Mouse (Mus musculus): ENCODE data around the gene Dhx32. TPM values are rescaled to one million over a fixed set of nuclear protein-coding genes. Genes with fewer than 3 reads are reported as not detected.

Dhx32 gene
- 72.3 and 75.3 TPM in 2 replicates for polyA plus RNA-seq (2014; fragmentation: Nextera tagmentation; extraction: Ambion mirVana)

- ATAC-seq (replicated peaks; ENCODE audit: low FRiP score, low TSS enrichment, low read depth) (peak; percentile 79), DNase-seq (ENCODE audit: low spot score) (peak; percentile 80)
- Histone ChIP-seq H3K4me2 (ENCODE audit: low read length) (peak within 1 kb of the TSS; percentile 9), H3K9me3 (ENCODE audit: control insufficient read depth, low read length) (no peaks in the 10 kb centered on the region), H3K4me3 (ENCODE audit: low read depth, low read length) (no peak within 1 kb of the TSS), H3K27me3 (replicated peaks; ENCODE audit: control insufficient read depth, insufficient read depth, low read length) (no peaks in the 10 kb centered on the region), H3K36me3 (ENCODE audit: control insufficient read depth, insufficient read depth, low read length) (no peaks in the 10 kb centered on the region), H3K4me1 (replicated peaks; ENCODE audit: control insufficient read depth, insufficient read depth, low read length) (no peaks in the 10 kb centered on the region; the same call in 1 of the 2 replicates), H3K27ac (ENCODE audit: low read depth) (peak within 1 kb of the TSS; percentile 48; the same call in 1 of the 2 replicates), H3K9ac (ENCODE audit: low read length) (no peak within 1 kb of the TSS)
- WGBS, result 25% methylated on average over 18 of the region's 18 CpGs
These were observed at the start of gene Dhx32 for GRCm38 (mm10) chr7:133782717-133783435. Dhx32 (minus strand) TSS chr7:133782726.

DNA sequence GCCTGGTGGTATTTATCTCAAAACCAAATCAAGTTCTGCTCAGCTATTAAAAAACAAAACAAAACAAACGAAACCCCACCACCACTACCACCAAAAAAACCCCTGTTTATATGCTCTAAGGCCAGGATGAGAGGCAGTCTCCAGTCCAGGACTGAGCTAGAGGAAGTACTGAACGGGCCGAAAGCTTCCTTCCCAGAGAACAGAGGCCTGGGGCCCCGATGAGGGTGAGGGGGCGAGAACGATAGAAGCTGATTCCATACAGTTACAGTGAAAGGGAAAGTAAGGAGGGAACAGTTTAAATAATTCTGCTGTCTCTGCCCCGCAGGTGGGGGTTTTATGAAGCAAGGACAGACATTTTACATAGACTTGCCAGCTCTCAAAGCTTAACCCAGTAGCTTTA is 47.1 kb upstream of the Dhx32 start:
- ATAC-seq (replicated peaks; ENCODE audit: low FRiP score, low TSS enrichment, low read depth) (no peak), DNase-seq (ENCODE audit: low spot score) (peak; percentile 59)
- no peak overlapping the region for H3K9ac ChIP-seq (ENCODE audit: low read length)
- H3K27me3 ChIP-seq (replicated peaks; ENCODE audit: control insufficient read depth, insufficient read depth, low read length), result no peaks in the 10 kb centered on the region
- H3K36me3 ChIP-seq (ENCODE audit: control insufficient read depth, insufficient read depth, low read length), result no peaks in the 10 kb centered on the region
- 0 out of 2 replicates have a peak overlapping the region, but pooled peaks have one; percentile 1 for H3K27ac ChIP-seq (ENCODE audit: low read depth)
- 35% methylated on average over 7 of the region's 7 CpGs for WGBS
- H3K4me1 ChIP-seq (replicated peaks; ENCODE audit: control insufficient read depth, insufficient read depth, low read length), result no peaks in the 10 kb centered on the region
- H3K9me3 ChIP-seq (ENCODE audit: control insufficient read depth, low read length), result no peaks in the 10 kb centered on the region
- no peak overlapping the region for H3K4me2 ChIP-seq (ENCODE audit: low read length)
- H3K4me3 ChIP-seq (ENCODE audit: low read depth, low read length), result no peak overlapping the region

GRCm38 (mm10) chr7:133828514-133828913 is 46.0 kb upstream of the Dhx32 start:
- Histone ChIP-seq H3K4me3 (ENCODE audit: low read depth, low read length) (no peak overlapping the region), H3K9ac (ENCODE audit: low read length) (no peak overlapping the region), H3K27ac (ENCODE audit: low read depth) (no peak overlapping the region; the same call in 1 of the 2 replicates), H3K9me3 (ENCODE audit: control insufficient read depth, low read length) (peaks cover 3% of the 10 kb centered on the region; the same call in 1 of the 2 replicates), H3K4me2 (ENCODE audit: low read length) (no peak overlapping the region), H3K36me3 (ENCODE audit: control insufficient read depth, insufficient read depth, low read length) (no peaks in the 10 kb centered on the region), H3K4me1 (replicated peaks; ENCODE audit: control insufficient read depth, insufficient read depth, low read length) (no peaks in the 10 kb centered on the region), H3K27me3 (replicated peaks; ENCODE audit: control insufficient read depth, insufficient read depth, low read length) (no peaks in the 10 kb centered on the region)
- 44% methylated on average over 4 of the region's 4 CpGs for WGBS
- ATAC-seq (replicated peaks; ENCODE audit: low FRiP score, low TSS enrichment, low read depth), result no peak
- DNase-seq (ENCODE audit: low spot score), result no peak

DNA sequence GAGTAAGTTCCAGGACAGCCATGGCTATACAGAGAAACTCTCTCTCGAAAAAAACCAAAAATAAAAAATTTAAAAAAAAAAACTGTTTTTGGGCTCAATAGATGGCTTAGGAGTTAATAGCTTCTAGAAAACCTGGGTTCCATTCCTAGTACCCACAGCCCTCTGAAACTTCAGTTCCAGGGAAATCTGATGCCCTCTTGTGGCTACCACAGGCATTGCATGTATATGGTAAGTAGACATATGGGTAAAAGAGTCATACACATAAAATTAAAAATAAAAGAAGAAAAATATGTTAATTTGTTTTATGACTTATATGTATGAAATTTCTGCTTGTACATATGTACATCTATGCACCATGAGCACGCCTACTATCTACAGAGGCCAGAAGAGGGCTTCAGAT is 42.1 kb upstream of the Dhx32 start:
- H3K27ac ChIP-seq (ENCODE audit: low read depth), result no peak overlapping the region
- no peak overlapping the region for H3K4me2 ChIP-seq (ENCODE audit: low read length)
- WGBS, result 95% methylated on average over 2 of the region's 2 CpGs
- DNase-seq (ENCODE audit: low spot score) (no peak), ATAC-seq (replicated peaks; ENCODE audit: low FRiP score, low TSS enrichment, low read depth) (no peak)
- no peaks in the 10 kb centered on the region for H3K4me1 ChIP-seq (replicated peaks; ENCODE audit: control insufficient read depth, insufficient read depth, low read length)
- no peak overlapping the region for H3K4me3 ChIP-seq (ENCODE audit: low read depth, low read length)
- no peaks in the 10 kb centered on the region for H3K36me3 ChIP-seq (ENCODE audit: control insufficient read depth, insufficient read depth, low read length)
- H3K27me3 ChIP-seq (replicated peaks; ENCODE audit: control insufficient read depth, insufficient read depth, low read length), result no peaks in the 10 kb centered on the region
- H3K9ac ChIP-seq (ENCODE audit: low read length), result no peak overlapping the region
- peaks cover 3% of the 10 kb centered on the region; the same call in 1 of the 2 replicates for H3K9me3 ChIP-seq (ENCODE audit: control insufficient read depth, low read length)

DNA sequence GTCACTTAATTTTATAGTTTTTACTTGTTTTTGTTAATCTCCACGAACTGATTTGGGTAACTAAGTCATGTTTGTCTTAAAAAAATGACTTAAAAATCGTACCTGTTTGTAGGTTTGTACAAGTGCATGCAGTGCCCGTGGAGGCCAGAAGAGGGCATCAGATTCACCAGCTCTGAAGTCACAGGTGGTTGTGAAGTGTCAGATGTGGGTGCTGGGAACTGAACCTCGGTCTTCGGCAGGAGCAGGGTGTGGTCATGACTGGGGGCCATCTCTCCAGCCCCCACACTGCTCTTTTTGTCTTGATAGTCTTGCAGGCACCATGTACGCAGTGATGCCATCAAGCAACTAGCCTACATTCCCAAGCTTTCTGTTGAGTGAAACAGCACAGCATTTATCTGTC is 41.2 kb upstream of the Dhx32 start:
- 88% methylated on average over 6 of the region's 6 CpGs for WGBS
- DNase-seq (ENCODE audit: low spot score) (no peak), ATAC-seq (replicated peaks; ENCODE audit: low FRiP score, low TSS enrichment, low read depth) (no peak)

GRCm38 (mm10) chr7:133813331-133813730 is 30.8 kb upstream of the Dhx32 start:
- Histone ChIP-seq H3K4me2 (ENCODE audit: low read length) (no peak overlapping the region), H3K27ac (ENCODE audit: low read depth) (no peak overlapping the region), H3K9me3 (ENCODE audit: control insufficient read depth, low read length) (no peaks in the 10 kb centered on the region), H3K9ac (ENCODE audit: low read length) (no peak overlapping the region), H3K4me1 (replicated peaks; ENCODE audit: control insufficient read depth, insufficient read depth, low read length) (no peaks in the 10 kb centered on the region), H3K4me3 (ENCODE audit: low read depth, low read length) (no peak overlapping the region), H3K27me3 (replicated peaks; ENCODE audit: control insufficient read depth, insufficient read depth, low read length) (no peaks in the 10 kb centered on the region), H3K36me3 (ENCODE audit: control insufficient read depth, insufficient read depth, low read length) (no peaks in the 10 kb centered on the region)
- DNase-seq (ENCODE audit: low spot score), result no peak
- no peak for ATAC-seq (replicated peaks; ENCODE audit: low FRiP score, low TSS enrichment, low read depth)
- WGBS, result 71% methylated on average over 4 of the region's 4 CpGs

More for the DNA sequence above, 41.2 kb upstream of the Dhx32 start:
- Histone ChIP-seq H3K9ac (ENCODE audit: low read length) (no peak overlapping the region), H3K4me3 (ENCODE audit: low read depth, low read length) (no peak overlapping the region), H3K9me3 (ENCODE audit: control insufficient read depth, low read length) (peaks cover 3% of the 10 kb centered on the region; the same call in 1 of the 2 replicates), H3K27me3 (replicated peaks; ENCODE audit: control insufficient read depth, insufficient read depth, low read length) (no peaks in the 10 kb centered on the region), H3K4me2 (ENCODE audit: low read length) (no peak overlapping the region), H3K4me1 (replicated peaks; ENCODE audit: control insufficient read depth, insufficient read depth, low read length) (no peaks in the 10 kb centered on the region), H3K27ac (ENCODE audit: low read depth) (no peak overlapping the region), H3K36me3 (ENCODE audit: control insufficient read depth, insufficient read depth, low read length) (no peaks in the 10 kb centered on the region)

DNA sequence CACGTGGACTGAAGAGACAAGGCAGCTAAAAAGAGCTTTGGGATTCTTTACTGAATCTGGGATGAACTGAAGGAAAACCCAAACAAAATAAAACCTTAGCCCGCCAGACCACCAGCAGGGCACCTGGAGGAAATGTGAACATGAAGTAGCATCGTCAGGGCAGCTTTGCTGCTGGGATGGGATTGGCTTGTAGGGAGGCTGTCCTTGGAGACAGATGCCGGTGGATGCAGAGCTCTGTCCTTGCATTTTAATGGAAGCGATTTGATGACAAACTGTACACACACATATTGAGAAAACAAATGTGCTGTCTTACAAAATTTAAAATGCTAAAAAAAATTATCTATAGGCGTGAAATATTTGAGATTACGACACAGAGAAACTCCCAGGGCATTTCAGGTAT is 30.4 kb upstream of the Dhx32 start:
- Histone ChIP-seq H3K4me2 (ENCODE audit: low read length) (no peak overlapping the region), H3K4me1 (replicated peaks; ENCODE audit: control insufficient read depth, insufficient read depth, low read length) (no peaks in the 10 kb centered on the region), H3K27me3 (replicated peaks; ENCODE audit: control insufficient read depth, insufficient read depth, low read length) (no peaks in the 10 kb centered on the region), H3K9ac (ENCODE audit: low read length) (no peak overlapping the region), H3K27ac (ENCODE audit: low read depth) (no peak overlapping the region), H3K36me3 (ENCODE audit: control insufficient read depth, insufficient read depth, low read length) (no peaks in the 10 kb centered on the region), H3K4me3 (ENCODE audit: low read depth, low read length) (no peak overlapping the region), H3K9me3 (ENCODE audit: control insufficient read depth, low read length) (no peaks in the 10 kb centered on the region)
- 57% methylated on average over 7 of the region's 7 CpGs for WGBS
- no peak for DNase-seq (ENCODE audit: low spot score)
- ATAC-seq (replicated peaks; ENCODE audit: low FRiP score, low TSS enrichment, low read depth), result no peak

DNA sequence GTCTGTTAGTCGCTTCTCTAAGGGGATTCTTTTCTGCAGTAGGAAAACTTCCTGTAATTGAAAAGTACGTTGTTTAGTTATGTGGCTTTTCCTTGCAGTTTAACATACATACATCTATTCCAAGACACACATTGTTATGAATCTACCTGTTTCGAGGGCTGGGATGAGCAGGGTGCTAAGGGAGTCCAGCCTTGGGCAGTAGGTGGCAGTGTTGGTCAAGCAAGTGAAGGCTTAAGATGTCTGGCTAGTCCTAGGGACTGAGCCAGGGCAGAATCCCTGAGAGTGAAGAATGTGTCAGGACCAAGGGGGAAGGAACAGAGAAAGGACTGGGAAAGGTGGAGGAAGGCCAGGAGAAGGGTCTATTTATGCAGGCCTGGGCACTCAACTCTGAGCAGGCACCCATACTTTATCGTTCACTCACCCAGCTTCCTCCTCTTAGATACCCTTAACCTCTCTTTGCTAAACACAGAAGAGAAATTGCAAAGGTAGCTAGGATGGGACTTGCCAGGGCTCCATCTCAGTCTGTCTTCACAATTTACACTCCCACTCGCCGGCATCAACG is 23.2 kb upstream of the Dhx32 start:
- H3K4me1 ChIP-seq (replicated peaks; ENCODE audit: control insufficient read depth, insufficient read depth, low read length), result no peaks in the 10 kb centered on the region
- H3K9me3 ChIP-seq (ENCODE audit: control insufficient read depth, low read length), result no peaks in the 10 kb centered on the region
- WGBS, result 35% methylated on average over 7 of the region's 7 CpGs
- no peaks in the 10 kb centered on the region for H3K27me3 ChIP-seq (replicated peaks; ENCODE audit: control insufficient read depth, insufficient read depth, low read length)
- H3K27ac ChIP-seq (ENCODE audit: low read depth), result no peak overlapping the region
- H3K36me3 ChIP-seq (ENCODE audit: control insufficient read depth, insufficient read depth, low read length), result no peaks in the 10 kb centered on the region
- DNase-seq (ENCODE audit: low spot score) (peak; percentile 86), ATAC-seq (replicated peaks; ENCODE audit: low FRiP score, low TSS enrichment, low read depth) (no peak)
- H3K4me3 ChIP-seq (ENCODE audit: low read depth, low read length), result no peak overlapping the region
- H3K4me2 ChIP-seq (ENCODE audit: low read length), result no peak overlapping the region
- no peak overlapping the region for H3K9ac ChIP-seq (ENCODE audit: low read length)
